In the genomic region with DNA sequence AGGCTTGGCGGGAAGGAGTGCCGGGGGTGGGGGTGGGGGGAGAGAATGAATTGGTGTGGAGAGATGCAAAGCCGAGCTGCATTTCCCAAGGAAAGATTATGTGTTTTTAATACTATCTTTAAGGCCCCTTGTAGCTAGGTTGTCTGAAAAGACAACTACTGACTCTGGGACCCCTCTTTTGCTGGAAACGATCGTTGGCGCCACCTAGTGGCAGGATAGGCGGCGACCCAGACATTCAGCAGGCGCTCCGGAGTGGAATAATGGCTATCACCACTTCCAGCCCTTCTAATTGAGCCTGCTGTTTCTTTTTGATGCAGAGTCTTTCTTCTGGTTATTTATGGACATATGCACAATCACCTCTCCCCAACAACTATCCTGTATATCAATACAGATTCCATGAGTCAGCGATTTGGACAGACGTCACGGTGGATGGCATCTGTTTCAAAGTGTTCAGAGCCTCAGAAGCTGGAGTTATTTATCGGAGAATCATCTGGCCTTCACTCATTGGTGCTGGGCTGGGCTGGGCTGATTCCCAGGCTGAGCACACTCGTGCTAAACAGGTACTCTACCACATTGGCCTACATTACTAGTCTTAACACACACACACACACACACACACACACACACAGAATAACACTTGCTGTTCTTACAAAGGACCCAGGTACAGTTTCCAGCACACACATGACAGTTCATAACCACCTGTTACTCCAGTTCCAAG, we compare ENCODE assay signal across 7 mouse cellular contexts. TPM values are rescaled to one million over a fixed set of nuclear protein-coding genes. Genes with fewer than 3 reads are reported as not detected.
DNase-seq lines count a peak whose midpoint lies in the region; ATAC-seq and TF ChIP-seq lines count a peak whose summit lies in the region.

No protein-coding gene starts in this region.

- H3K27me3 ChIP-seq in midbrain, embryonic 14.5 days (ENCODE audit: control insufficient read depth, insufficient read depth, low read length), result no peaks in the 10 kb centered on the region

- H3K4me2 ChIP-seq in midbrain, embryonic 14.5 days (ENCODE audit: low read length), result no peak overlapping the region

- H3K4me1 ChIP-seq in midbrain, embryonic 14.5 days (ENCODE audit: control insufficient read depth, insufficient read depth, low read length), result no peaks in the 10 kb centered on the region

- peak; percentile 94 for TF ChIP-seq CTCF in gastrocnemius, adult 2 months (IDR thresholded peaks at IDR 0.05)

- no peaks in the 10 kb centered on the region for H3K9me3 ChIP-seq in midbrain, embryonic 14.5 days (ENCODE audit: control insufficient read depth, low read length)

- peak overlapping the region; percentile 40; the same call in 1 of the 2 replicates for H3K4me3 ChIP-seq in gastrocnemius, adult 2 months
- H3K4me3 ChIP-seq in midbrain, embryonic 14.5 days (replicated peaks; ENCODE audit: low read depth, low read length), result no peak overlapping the region

- H3K27ac ChIP-seq in gastrocnemius, adult 2 months, result no peak overlapping the region
- no peak overlapping the region for H3K27ac ChIP-seq in midbrain, embryonic 14.5 days (replicated peaks; ENCODE audit: low read depth, low read length)

- no peak overlapping the region for H3K9ac ChIP-seq in midbrain, embryonic 14.5 days (replicated peaks; ENCODE audit: low read length)

- DNase-seq in T-cell, adult 2 months (ENCODE audit: low spot score), result peak; percentile 49
- DNase-seq in cerebellum, adult 9-11 months, result peak; percentile 35
- peak; percentile 81 for DNase-seq in gastrocnemius, adult 2 months
- peak; percentile 68 for DNase-seq in induced T-regulatory cell, adult 2 months (ENCODE audit: low read depth)
- DNase-seq in left cerebral cortex, postnatal 25 days (ENCODE audit: low spot score in 2 of 2), result peak; percentile 72 to 84
- peak; percentile 88 for DNase-seq in midbrain, embryonic 14.5 days
- DNase-seq in spleen, postnatal 10 days (ENCODE audit: low spot score in 2 of 2), result peak; percentile 48 to 81

- no peaks in the 10 kb centered on the region for H3K36me3 ChIP-seq in midbrain, embryonic 14.5 days (ENCODE audit: control insufficient read depth, insufficient read depth, low read length)

- peak; percentile 55; the same call in 1 of the 2 replicates for ATAC-seq in midbrain, embryonic 14.5 days (ENCODE audit: low FRiP score, low TSS enrichment)

- WGBS in midbrain, embryonic 14.5 days, result 22% methylated on average over 15 of the region's 15 CpGs

- intact Hi-C loops in gastrocnemius, adult 2 months (cut with DNase I), result loop anchor here (1.0 to 5.0 kb wide), 4 partner anchors 34 to 226 kb away; no protein-coding TSS in a partner anchor
- intact Hi-C loops in left cerebral cortex, postnatal 25 days (cut with DNase I), result loop anchor here (2.0 kb wide), 3 partner anchors 32 to 228 kb away; no protein-coding TSS in a partner anchor

RNA-seq across cellular contexts. Expression of a gene that starts 24.9 kb away (rescaled TPM):
- 100 to 1,000 TPM; 102 to 120 TPM for total RNA-seq in gastrocnemius, adult 2 months (2021)
- 1 to 10 TPM in 1 of 2 experiments, under 1 TPM in 1; 0.98 to 1.6 TPM for total RNA-seq in left cerebral cortex, postnatal 25 days (2021)
- 0.18 TPM in 1 of 2 replicates, not detected in the other for polyA plus RNA-seq in midbrain, embryonic 14.5 days (2014; fragmentation: Nextera tagmentation; extraction: Ambion mirVana)

RNA-seq across cellular contexts. Expression of a gene that starts 53.5 kb away (rescaled TPM):
- total RNA-seq in gastrocnemius, adult 2 months (2021), result not detected
- not detected for total RNA-seq in left cerebral cortex, postnatal 25 days (2021)
- not detected in 2 replicates for polyA plus RNA-seq in midbrain, embryonic 14.5 days (2014; fragmentation: Nextera tagmentation; extraction: Ambion mirVana)

RNA-seq across cellular contexts. Expression of a gene that starts 58.4 kb away (rescaled TPM):
- total RNA-seq in gastrocnemius, adult 2 months (2021), result not detected
- 100 to 1,000 TPM; 172 to 174 TPM for total RNA-seq in left cerebral cortex, postnatal 25 days (2021)
- 12.5 and 12.8 TPM in 2 replicates for polyA plus RNA-seq in midbrain, embryonic 14.5 days (2014; fragmentation: Nextera tagmentation; extraction: Ambion mirVana)

Comparison
In these comparisons a context has a peak if more than half of its experiments do, and no peak if none do; other contexts are left out.
1. DNase-seq: peak in every context shown above with its lines; median percentile 88 in midbrain, embryonic 14.5 days; 81 in gastrocnemius, adult 2 months; 78 in left cerebral cortex, postnatal 25 days; 68 in induced T-regulatory cell, adult 2 months; 64 in spleen, postnatal 10 days; 49 in T-cell, adult 2 months; 35 in cerebellum, adult 9-11 months.
2. RNA of a gene that starts 24.9 kb away (total RNA-seq): 102 to 120 TPM in gastrocnemius, adult 2 months; 0.98 to 1.6 TPM in left cerebral cortex, postnatal 25 days; every median in the first group is over 10 times any median in the second.
3. RNA of a gene that starts 58.4 kb away (total RNA-seq): 172 to 174 TPM in left cerebral cortex, postnatal 25 days; not detected in gastrocnemius, adult 2 months; every median in the first group is over 100 times any median in the second.